Mouse (Mus musculus): Measurements from ENCODE around the gene Wwp2. TPM values are rescaled to one million over a fixed set of nuclear protein-coding genes. Genes with fewer than 3 reads are reported as not detected.

The Wwp2 gene
- polyA plus RNA-seq, 1 experiment from 2014 or later, result 28.4 TPM

MicroRNA genes within 50 kb of the gene (microRNA counts, 519-probe panel; counts per million panel counts)
- microRNA mmu-miR-140, result 4,874 counts per million, percentile 83 among the panel's probes with 10 or more counts

Small RNA genes within 50 kb of the gene (microRNA-seq; reads per million reads assigned to microRNA genes)
- 3,248 reads per million, percentile 89 among the genes with 10 or more reads in this experiment for gene Mir140

Other genes starting within 250 kb of the Wwp2 start
- gene Nfat5, start 142.9 kb upstream of the Wwp2 start, polyA plus RNA-seq (2015; fragmentation: Nextera tagmentation; extraction: Ambion mirVana), result 10.0 and 10.4 TPM in 2 replicates
- gene Nqo1, start 33.2 kb upstream of the Wwp2 start, polyA plus RNA-seq (2015; fragmentation: Nextera tagmentation; extraction: Ambion mirVana), result 5.7 and 5.9 TPM in 2 replicates
- gene Nob1, start 11.3 kb upstream of the Wwp2 start, polyA plus RNA-seq (2015; fragmentation: Nextera tagmentation; extraction: Ambion mirVana), result 45.2 and 51.1 TPM in 2 replicates
- 176 and 196 TPM in 2 replicates for gene Psmd7, start 152.1 kb downstream of the Wwp2 start, polyA plus RNA-seq (2015; fragmentation: Nextera tagmentation; extraction: Ambion mirVana)